Mouse (Mus musculus) skeletal muscle tissue, adult 2 months (tissue): ENCODE measurements around the gene Ccdc81.

ENCODE experiments used
- DNase-seq: peaks from one replicate; pipeline ENCODE4 v3.0.0-alpha.2; 2012; ENCODE audit warnings: low read depth, low spot score

Ccdc81 gene

GRCm38 (mm10) chr7:89864769-89865168, 38.7 kb downstream of the Ccdc81 start:
- DNase-seq, result no peak

DNA sequence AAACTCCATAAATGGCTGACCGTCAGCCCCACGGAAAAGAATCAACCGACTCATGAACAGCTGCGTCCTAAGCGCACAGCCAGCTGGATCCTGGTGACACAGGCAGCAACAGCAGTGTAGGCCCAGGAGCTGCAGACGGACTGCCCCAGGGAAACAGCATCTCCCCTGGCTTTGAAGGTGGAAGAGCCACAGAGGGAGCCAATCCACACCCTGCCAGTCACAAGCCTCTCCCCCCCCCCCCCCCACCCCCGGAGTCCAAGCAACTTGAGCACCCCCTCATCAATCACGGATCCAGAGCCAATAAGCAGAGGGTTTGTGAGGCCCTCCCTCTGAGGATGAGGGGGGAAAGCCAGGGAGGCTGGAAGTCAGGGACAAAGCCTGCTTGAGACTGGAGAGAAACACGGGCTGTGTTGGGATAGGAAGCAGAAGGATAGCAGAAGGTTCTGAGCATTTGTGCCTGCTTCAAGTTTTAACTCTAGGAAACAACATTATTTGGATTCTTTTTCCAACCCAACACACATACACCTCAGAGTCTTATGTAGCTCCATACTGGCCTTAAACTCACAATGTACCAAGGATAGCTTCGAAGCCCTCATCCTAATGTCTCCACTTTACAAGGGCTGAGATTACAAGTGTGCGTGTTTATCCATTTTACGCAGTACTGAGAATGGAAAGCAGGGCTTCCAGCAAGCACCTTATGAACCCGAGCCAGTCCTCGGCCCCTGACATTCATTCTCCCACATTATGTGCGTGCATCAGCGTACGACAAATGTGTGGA, 46.8 kb downstream of the Ccdc81 start:
- DNase-seq, result peak; percentile 82

DNA sequence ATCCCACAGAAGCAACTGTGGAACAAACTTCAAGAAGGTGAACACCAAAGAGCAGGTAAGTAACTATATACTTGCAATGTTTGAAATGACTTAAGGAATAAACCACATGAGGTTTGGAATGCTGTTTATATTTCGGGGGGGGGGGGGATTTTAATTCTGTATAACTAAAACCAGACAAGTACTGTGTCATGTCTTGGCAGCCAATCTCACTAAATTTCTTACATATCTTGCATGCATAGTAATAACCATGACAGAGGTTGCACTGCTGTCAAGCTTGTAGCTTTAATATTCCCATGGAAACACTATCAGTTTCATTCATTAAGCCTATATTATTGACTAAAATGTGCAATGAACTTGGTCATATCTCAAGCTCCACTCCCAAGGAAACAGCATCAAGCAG, 48.2 kb downstream of the Ccdc81 start:
- DNase-seq, result no peak

DNA sequence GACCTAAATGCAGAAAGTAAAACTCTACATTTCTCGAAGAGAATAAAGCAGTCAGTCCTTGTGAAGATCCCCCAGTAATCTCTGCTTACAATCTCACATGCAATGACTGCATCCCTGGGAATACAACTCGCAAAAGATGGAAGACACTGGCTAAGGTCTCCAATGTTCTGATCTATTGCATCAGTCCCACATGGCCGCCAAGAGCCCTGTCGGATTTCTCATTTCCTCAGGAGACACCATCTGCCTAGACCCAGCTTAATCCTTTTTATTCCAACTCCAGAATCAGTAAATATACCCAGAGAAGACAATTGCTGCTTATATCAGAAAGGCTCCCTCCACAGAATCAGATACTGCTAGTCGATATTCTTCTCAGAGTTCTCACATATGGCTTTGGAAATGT, 50.3 kb downstream of the Ccdc81 start:
- no peak for DNase-seq

DNA sequence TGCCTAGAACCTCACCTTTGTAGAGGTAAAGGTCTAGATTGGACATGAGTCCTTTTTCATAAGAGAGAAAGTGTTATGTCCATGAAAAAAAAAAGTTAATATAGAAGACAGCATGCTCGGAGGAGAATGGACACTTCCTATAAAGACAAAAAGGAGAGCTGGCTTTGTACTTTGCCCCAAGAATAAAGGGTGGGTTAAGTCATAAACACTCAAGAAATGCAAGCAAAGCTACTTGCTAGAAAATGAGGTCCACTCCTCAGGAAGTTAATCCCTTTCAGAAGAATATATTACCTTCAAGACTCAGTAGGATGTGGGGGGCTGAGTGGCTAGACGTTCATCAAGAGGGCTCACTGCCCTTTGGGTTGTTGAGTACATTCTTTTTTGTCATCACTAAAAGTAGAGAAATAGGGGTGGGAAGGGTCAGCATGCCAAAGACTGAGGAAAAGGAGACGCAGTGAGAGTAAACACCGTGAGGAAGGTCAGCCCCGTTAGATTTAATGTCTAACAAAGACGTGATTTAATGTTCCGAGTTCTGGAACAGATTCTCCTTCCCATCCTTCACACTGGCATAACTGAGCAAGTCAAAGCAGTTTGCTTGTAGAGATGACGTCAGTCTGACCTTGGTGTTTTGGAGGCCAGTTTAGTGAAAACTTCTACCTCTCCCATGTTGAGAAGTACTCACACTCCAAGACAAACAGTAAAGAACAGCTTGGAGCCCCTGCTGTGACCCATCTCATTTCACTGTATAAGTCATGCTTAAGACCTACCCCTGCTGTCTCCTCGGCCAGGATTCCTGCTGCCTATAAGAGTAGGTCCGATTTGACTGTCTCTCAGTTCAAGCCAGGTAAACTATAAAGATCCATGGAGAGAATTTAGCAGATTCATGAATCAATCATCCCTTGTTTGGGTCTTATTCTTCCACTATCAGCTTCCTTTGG, 51.0 kb downstream of the Ccdc81 start:
- DNase-seq, result no peak

DNA sequence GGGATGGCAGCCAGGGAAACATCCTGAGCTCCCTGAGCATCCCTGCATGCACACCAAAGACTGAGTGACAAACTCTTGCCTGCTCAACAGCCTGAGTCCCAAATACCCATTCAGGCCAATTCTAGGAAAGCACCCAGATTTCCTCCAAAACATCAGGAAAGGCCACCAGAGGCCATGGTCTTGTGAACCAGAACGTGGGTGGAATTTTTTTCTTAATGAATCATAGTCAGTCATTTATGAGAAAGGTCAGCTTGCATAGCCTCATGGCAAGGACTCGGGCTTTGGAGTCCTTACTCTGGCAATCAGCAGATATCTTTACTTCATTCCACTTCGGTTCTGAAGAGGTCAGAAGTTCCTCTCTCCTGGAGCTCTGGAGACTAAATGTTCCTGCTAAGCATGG, 52.9 kb downstream of the Ccdc81 start:
- peak; percentile 67 for DNase-seq

GRCm38 (mm10) chr7:89845669-89846068, 57.8 kb downstream of the Ccdc81 start:
- DNase-seq, result no peak

GRCm38 (mm10) chr7:89843533-89843932, 59.9 kb downstream of the Ccdc81 start:
- no peak for DNase-seq

GRCm38 (mm10) chr7:89843121-89843520, 60.3 kb downstream of the Ccdc81 start:
- DNase-seq, result no peak

- no peak for DNase-seq
Observed at GRCm38 (mm10) chr7:89842404-89842715, 61.1 kb downstream of the Ccdc81 start.

- peak; percentile 81 for DNase-seq
Observed at GRCm38 (mm10) chr7:89841670-89842403, 61.6 kb downstream of the Ccdc81 start.

DNA sequence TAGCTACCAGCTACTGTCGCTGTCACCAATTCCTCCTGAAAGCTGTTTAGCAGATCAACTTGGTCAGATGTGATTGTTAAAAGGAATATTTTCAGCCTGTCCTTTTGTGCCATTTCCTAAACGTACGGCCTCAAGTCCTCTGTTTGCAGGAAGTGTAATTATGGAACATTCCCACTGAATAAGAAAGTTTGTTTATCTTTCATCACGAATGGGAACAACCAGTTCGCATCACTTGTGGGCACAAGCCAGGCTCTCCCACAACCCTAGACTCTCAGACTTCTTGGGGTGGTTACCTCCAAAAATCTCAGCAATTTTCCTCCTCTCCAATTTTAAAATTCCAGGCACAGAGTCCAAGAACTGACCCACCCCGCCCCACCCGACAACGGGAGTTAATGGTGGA, 63.7 kb downstream of the Ccdc81 start:
- DNase-seq, result no peak

GRCm38 (mm10) chr7:89837841-89838240, 65.6 kb downstream of the Ccdc81 start:
- DNase-seq, result no peak

DNA sequence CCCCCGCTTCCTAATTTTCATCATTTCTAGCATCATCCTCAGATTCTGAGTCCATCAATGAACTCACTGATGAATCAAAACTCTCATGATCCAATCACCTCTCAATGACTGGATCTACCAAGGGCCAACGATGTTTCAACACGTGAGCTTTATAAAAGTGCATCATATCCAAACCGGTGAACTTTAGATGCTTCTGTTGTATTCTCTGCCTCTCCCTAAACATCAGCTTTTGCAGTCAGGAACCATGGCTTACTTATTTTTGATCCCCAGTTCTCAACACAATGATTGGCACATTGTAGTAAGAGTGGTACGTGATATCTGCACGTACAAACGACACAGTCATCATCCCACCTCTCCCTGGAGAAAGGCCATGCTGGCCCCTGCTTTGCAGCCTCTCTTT, 66.8 kb downstream of the Ccdc81 start:
- no peak for DNase-seq

GRCm38 (mm10) chr7:89835566-89835965, 67.9 kb downstream of the Ccdc81 start:
- DNase-seq, result no peak

DNA sequence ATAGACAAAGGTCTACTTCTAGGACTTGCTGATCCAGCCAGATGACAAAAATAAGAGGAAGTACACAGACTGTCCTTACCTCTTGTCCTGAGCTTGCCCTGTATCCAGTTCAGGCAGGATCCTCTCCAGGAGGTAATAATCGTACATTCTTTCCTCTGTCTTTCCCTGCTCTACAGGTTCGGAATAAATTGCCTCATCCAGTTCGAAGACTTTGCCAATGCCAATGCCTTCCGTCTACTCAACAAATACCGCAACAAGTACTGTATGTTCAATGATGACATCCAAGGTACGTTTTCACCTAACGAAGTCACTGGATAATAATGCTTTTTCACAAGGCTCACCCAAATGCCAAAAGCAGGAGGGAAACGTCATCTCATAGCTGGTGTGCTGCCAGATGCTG, 69.9 kb downstream of the Ccdc81 start:
- DNase-seq, result no peak

GRCm38 (mm10) chr7:89829201-89829600, 74.2 kb downstream of the Ccdc81 start:
- no peak for DNase-seq

DNA sequence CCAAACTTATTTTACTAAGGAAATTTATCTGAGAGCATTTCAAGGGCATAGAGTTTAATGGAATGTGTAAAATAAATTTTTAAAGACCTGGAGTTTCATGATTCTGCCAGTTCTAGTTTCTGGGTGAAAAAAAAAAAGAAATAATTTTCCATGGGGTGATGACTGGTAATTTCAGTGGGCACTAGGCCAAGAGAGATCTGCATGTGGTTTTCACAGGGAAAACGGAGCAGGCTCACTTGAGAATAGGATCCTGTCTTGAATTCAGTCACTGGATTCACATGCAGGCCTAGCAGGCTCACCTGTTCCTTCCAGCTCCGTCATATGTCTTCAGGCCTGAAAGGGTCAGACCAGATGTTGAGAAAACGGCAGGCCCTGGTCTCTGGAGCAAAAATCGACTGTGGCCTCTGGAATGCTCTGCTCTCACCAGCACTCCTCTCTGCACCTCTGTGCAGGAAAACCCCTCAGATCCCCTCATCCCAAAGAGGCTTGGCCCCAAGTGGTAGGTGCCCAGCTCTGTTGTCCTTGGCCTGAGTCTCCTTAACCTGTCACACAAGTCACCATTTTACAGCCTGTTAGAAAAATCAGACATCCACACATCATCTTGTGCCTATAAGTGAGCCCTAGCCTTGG, 74.9 kb downstream of the Ccdc81 start:
- no peak for DNase-seq
